In the genomic region with DNA sequence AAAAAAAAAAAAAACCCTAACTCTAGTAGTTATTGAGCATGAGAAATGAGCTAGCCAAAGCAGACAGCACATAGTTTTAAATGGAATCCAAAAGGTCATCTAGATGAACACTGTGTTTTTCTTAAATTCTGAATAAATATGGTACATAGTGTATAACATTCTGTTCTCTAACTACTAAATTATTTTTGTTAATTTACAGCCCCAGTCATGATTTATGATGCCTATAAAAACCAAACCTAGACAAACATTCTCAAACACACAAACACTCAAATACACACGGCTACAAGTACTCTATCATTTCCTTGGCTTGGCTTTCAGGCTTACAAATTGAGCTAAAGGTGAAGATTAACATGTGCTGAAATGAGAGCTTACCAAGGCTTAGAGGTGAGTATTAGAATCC, we compare ENCODE assay signal across 17 mouse cellular contexts.
"Had no signal": no experiment of that assay in that cellular context is flagged by ENCODE, and none has a peak within 500 bp of the region (broad histone marks: within the 10 kb centered on the region; RNA-seq: fewer than 3 reads in every experiment).

No protein-coding gene starts in this region.

- H3K27me3 ChIP-seq: liver, embryonic 13.5 days had no signal

- H3K36me3 ChIP-seq: liver, embryonic 13.5 days had no signal

- H3K27ac ChIP-seq: layer of hippocampus, adult 2 months; left cerebral cortex, adult 2 months; liver, embryonic 13.5 days; stomach, postnatal 0 days had no signal

- H3K4me3 ChIP-seq: layer of hippocampus, adult 2 months; left cerebral cortex, adult 2 months; liver, embryonic 13.5 days had no signal

- ATAC-seq: intestine, postnatal 0 days had no signal

- DNase-seq: layer of hippocampus, postnatal 36 days; liver, embryonic 13.5 days; lung, adult 2 months; lung, postnatal 14 days; lung, postnatal 4 days; midbrain, embryonic 14.5 days; right cerebral cortex, adult 18-20 months; right cerebral cortex, postnatal 14 days; right cerebral cortex, postnatal 4 days; thymus, adult 2 months; thymus, postnatal 14 days; thymus, postnatal 4 days had no signal

- H3K4me1 ChIP-seq: liver, embryonic 13.5 days had no signal

- H3K4me2 ChIP-seq: liver, embryonic 13.5 days; midbrain, embryonic 11.5 days had no signal

- H3K9ac ChIP-seq: liver, embryonic 13.5 days had no signal

- H3K9me3 ChIP-seq: liver, embryonic 13.5 days had no signal
